Mouse (Mus musculus): ENCODE measurements around the gene Cttnbp2nl. TPM values are rescaled to one million over a fixed set of nuclear protein-coding genes. Genes with fewer than 3 reads are reported as not detected.

The Cttnbp2nl gene
- 10 to 100 TPM; 27.1 to 27.5 TPM for total RNA-seq (2021)

DNA sequence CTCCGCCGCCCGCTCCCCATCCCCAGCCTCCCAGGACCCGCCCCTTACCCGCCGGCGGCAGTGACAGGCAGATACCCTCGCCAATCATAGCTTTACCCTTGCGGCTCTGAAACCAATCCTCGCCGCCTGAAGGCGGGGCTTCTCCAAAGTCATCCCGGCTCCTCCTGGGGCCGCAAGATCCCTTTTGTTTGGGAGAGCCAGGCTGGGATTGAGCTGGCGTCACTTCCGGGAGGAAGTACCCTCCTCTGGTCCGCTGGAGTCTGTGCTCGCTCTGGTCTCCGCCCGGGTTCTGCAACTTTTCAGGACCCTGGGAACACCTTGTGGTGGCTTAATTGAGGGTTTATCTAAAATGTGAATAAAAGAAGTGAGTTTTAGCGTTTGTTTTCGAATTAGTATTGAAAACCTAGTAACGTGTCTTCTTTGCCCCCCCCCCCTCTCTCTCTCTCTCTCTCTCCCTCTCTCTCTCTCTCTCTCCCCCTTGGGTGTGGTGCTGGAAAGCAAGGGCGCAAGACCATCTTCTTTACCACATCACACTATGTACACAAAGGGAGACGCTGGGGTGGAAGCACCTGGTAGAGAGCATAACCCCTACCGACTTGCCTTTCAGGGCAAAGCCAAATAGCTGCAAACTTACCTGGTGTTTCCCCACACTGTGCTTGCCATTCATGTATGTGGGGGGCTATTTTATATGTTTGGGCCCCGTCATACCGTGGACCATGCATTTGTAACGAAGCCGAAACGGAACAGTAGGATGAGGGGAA, at the start of gene Cttnbp2nl:
Gene Cttnbp2nl, minus strand, starts transcription at position 210 of the 761 bp plus-strand sequence.
- DNase-seq: peak; percentile 99

DNA sequence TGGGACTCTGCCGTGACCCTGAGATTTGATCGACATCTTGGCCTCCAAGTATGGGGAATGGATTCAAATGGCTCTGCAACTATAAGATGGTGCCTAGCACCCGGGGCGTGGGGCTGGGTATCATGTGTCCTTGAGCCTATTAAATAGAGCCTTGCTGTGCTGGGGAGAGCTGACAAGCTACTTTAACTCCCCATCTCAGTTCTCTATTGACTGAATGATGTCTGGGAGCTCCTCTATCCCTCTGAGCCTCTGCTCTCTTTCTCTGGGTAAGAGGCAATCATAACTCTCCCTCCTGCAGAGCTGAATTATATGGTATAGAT, 47.3 kb upstream of the Cttnbp2nl start:
- DNase-seq: no peak

DNA sequence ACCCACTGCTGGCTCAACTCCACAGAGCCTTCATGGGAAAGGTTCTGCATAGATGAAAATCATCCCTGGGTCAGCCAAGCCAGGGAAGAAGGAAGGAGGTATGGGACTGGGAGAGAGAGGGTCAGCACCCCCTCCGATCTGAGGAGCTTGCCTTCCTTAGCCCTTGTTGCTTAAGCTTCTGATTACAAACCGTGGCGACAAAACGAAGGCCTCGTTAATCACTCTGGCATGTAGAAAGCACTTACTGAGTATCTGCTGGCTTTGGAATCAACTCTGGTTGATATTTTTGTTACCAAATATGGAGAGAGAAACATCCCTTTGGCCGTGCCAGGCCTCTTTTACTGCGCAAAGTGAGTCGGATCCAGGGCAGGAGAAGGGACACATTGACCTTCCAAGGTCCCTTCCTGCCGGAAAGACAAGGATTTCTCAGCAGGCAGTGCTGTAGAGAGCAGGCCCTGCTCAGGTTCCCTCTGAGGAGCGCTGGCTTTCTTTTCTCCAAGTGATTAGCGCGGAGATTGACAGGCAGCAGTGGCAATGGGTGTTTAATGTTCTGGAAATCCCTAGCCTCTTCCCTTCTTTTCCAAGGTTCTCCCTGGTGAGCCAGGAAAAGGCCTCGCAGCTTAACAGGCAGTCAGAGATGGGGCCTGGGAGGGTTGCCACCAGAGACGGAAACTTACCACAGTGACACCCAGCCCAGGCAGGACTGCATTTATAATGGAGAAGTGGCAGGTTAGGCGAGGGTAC, 46.8 kb upstream of the Cttnbp2nl start:
- no peak for DNase-seq

DNA sequence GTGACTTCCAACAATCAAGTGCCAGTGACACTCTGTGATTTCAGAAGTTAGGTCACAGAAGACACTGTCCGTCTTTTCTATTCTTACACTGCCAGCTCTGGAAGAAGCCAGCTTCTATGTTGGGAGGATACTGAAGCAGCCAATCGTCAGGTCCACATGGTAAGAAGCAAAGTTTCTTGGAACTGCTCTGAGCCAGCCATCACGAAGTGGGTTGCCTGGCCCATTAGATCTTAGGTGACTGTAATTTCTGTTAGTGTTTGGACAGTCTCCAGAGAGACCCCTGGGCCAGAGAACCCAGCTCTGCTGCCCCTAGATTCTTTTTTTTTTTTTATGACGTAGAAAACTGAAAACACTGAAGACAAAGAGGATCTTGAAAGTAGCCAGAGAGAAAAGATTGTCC, 44.6 kb upstream of the Cttnbp2nl start:
- no peak for DNase-seq

DNA sequence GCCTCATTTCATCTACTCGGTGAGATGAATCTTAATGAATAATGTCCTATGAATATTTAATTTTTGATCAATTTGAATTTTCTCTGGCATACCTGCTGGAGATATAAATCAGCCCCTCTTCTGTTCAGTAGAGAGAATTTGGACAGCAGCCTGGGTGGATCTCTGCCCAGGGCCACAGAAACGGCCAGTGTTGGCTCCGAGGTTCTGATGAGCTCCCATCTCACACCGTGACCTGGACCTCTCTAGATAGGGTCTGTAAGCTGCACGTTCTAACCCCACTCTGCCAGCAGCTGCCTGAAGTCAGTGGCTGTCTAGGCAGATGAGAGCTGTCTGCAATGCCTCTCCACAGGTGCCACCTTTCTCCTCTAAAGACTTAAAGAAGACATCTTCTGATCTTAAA, 42.1 kb upstream of the Cttnbp2nl start:
- no peak for DNase-seq

DNA sequence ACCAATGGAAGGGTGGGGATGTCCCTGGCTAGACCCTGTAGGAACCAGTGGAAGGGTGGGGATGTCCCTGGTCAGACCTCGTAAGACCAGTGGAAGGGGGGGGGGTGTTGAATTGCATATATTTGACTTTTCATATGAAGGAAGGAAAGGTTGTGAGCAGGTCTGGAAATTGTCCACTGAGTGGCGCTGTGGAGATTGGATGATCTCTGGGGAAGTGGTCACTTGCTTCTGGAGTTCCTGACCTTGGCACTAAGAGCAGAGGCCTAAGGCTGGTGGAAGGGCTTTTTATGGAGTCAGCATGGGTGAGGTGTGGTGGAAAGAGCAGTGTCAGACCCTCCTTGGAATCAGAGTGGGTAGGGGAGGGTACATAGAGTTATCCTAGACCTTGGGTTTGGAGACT, 41.5 kb upstream of the Cttnbp2nl start:
- DNase-seq: no peak

DNA sequence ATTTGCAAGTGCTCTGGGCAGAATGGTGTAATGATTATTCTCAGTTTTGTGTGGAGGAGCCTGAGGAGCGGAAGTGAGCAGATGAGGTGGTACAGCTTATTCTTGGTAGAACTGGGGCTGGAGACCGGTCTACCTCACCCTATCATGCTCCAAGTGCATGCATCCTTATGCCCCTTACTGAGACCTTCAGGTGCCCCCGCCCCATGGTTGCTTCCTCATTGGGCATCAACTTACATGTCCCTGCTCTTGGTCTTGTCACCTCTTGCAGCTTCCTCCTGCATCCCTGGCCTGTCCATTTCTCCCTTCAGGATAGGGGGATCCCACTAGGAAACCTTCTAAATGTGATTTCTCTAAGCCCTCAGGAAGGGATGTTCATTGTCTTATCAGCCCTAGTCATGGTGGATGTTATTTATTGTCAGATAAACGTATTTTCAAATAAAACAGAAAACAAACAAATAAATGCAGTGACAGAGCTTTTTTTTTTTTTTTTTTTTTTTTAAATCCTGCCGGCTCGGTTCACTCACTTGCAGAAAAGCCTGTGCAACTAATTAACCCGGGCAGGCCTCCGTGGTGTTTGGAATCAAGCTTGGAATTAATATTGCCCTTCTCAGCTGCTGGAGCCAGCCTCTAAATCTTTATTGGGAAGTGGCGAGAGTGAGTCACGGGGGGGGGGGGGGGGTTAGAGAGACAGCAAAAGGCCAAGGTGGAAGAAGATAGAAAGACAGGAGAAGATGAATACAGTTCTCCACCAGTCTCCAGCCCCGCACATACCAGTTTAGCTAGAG, 40.0 kb upstream of the Cttnbp2nl start:
- DNase-seq: no peak

DNA sequence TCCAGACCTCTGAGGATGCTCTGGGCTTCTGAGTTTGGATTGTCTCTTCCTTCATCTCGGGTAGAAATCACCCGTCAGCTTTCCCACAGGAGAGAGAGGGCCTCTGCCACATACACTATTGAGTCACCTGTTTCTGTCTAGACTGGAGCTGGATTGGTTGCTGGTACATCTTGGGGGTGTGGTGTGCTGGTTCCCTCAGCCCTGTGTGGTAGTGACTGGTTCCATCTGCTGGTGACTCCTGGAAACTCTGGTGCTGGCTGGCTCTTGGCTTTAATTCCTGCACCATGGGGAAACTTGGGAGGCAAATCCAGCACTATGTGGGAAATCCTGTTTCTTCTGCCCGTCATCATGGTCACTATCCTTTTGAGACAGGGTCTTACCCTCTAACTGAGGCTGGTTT, 38.0 kb upstream of the Cttnbp2nl start:
- peak; percentile 34 for DNase-seq

DNA sequence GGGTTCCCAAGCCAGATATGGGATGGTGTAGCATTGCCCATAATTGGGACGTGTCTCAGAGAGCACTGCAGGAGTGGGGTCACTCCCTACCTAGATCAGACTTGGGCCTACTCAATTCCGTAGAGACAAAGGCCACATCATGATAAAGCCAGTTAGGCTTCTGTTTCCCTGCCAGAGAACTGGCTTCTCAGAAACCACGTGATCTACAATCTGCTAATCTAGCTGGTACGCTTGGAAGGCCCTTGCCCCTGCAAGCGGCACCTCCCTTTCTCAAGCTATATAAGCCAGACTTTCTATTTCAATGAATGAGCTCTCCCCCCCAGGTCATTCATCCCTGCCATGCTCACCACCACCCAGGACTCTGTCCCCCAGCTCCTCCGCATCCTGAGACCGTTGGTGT, 37.2 kb upstream of the Cttnbp2nl start:
- no peak for DNase-seq

DNA sequence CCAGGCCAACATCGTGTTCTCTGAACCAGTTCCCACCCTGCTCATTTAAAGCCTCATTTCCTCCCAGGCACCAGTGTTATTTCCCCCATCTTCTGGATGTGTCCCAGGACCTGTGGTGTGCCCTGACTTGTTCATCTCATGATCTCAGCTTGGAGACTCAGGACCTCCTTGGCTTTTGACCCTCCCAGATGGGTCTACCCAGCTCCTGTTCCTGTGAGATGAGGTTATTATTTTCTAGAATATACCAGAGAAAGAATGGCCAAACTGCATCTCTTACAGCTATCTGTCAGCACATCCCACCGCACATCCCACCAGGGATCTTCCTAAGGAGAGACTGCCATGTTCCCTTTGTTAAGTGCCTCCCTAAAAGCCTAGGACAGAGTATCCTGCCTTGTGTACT, 35.7 kb upstream of the Cttnbp2nl start:
- no peak for DNase-seq

DNA sequence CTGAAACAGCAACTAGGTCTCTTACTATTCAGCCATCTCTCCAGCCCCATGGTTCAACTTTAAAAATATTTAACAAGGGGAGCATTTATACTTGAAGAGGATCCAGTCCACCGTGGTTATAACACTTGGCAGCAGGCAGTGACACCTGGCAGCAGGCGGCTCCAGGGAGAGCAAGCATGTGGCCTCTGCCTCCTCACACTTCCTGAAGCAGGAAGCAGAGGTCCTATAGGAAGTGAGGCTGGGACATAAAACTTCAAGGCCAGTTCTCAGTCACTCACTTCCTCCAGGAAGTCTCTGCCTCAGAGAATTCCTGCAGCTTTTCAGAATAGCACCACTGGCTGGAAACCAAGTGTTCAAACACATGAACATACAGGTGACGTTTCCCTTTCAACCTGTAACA, 34.4 kb upstream of the Cttnbp2nl start:
- no peak for DNase-seq

DNA sequence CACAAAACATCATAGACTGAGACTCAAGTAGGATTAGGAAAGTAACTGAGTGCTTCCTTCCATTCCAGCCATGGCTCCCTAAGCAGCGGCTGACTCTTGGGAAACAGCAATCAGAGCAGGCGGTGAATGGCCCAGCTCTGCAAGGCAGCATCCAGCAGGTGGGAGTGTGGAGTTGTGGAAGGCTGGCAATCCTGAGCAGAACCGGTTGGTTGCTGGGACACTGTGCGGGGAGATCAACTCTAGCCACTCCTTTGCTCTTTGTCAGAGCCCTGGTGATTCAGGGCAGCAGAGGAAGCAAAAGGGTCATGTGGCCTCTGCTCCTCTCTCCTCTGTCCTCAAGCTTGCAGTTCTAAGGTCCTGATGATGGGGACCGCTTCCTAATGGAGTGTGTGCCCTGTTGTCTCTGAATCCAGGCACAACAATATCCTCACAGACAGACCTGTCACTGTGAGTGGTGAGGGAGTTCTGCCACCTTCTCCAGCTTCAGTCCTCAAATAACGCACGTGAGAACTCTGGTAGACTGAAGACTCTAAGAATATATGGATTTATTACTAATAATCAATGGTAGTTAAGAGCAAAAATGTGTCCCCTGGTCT, 25.4 kb upstream of the Cttnbp2nl start:
- DNase-seq: peak; percentile 77

DNA sequence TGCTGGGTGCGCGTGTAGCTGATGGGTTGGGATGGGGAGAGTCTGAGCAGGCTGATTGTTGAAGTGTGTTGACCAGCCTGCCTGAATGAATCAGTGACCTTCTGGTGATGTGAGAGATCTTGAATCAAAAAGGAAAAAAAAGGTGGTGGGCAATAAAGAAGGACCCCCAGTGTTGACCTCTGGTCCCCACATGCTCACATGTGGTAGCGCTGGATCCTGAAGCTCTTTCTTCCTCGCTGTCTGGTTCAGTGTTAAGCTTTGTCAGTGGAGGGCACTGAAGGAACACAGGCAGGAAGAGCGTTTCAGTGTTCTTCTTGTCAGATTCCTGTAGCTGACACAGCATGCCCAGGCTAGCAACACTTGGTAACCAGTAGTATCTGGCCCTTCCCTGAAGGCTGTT, 22.9 kb upstream of the Cttnbp2nl start:
- no peak for DNase-seq

DNA sequence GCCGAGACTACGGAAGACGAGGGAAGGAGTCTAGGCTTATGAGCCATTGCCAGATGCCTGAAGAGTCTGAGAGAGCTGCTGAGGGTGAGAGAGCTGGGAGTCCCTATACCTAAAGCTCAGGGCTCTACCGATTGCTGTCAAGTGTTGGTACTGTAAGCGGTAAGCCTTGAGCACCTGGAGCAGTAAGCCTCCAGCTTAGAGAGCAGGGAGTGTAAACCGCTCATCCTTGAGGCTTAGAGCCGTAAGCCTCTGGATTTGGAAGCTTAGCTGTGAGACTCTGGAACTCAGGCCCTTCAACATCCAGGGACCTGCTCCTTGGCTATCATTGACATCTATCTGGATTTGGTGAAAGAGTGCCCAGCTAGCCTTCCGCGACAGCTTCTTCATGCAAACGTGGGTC, 19.6 kb upstream of the Cttnbp2nl start:
- no peak for DNase-seq

DNA sequence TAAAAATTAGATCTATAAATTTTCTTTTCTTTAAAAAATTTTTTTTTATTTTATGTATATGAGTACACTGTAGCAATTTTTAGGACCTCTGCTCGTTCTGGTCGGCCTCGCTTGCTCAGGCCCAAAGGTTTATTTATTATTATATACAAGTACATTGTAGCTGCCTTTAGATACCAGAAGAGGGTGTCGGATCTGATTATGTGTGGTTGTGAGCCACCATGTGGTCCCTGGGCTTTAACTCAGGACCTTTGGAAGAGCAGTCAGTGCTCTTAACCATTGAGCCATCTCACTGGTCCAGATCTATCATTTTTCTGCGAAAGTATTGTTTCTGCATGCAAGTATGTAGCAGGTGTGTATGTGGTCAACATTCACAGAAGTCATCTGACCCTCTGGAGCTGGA, 18.3 kb upstream of the Cttnbp2nl start:
- DNase-seq: no peak

DNA sequence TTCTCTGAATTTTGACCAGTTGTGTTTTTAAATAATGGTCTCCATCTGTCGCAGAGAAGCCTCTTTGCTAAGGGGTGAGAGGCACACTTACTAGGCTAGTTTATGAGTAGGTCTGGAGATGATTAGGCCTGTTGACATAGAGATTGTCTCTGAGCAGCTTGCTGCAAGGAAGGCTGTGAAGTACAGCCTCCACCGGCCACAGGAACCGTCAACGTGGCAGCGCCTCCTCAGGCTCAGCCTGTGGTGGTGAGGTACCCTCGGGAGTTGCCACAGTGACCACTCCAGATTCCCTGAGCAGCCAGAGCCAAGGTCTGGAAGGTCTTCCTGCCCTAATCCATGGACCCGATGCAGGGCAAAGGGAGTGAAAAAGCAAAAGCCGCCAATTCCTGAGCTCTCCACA, 17.6 kb upstream of the Cttnbp2nl start:
- DNase-seq: no peak

DNA sequence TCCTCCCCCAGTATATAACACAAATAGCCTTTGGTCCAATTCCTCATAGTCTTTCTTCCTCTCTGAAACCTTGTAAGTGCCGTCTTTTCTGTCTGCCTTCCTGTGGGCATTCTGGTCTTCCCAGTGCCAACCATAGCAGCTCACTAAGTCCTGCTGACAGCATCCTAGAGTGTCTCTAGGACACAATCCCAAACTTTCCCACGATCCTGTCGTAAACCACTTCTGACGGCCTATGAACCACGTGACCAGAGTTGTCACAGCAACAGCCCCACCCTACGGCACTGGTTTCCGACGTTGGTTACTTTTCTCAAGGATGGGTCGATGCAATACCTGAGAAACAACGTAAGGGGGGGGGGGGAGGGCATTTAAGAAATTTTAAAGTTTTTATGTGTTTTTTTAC, 13.6 kb upstream of the Cttnbp2nl start, which contains the start of gene 4930564D02Rik:
Gene 4930564D02Rik, plus strand, starts transcription at position 301 of the 400 bp plus-strand sequence.
- DNase-seq: no peak

DNA sequence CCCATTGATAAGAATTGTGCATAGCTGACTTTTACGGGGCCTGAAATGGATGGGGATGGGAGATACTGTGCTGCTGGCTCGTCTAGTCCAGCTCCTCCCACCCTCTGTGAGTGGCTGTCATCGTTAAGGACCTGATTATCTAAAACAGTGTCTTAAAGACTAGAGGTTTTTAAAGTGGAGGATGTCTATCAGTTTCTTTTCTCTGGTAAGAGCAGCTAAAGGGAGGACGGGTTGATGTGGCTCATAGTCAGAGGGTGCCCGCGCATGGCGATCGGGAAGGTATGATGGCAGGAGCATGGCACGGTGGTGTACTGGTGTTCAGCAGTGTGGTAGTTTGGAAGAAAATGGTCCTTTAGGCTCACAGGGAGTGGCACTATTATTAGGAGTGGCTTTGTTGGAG, 9.7 kb upstream of the Cttnbp2nl start:
- no peak for DNase-seq

DNA sequence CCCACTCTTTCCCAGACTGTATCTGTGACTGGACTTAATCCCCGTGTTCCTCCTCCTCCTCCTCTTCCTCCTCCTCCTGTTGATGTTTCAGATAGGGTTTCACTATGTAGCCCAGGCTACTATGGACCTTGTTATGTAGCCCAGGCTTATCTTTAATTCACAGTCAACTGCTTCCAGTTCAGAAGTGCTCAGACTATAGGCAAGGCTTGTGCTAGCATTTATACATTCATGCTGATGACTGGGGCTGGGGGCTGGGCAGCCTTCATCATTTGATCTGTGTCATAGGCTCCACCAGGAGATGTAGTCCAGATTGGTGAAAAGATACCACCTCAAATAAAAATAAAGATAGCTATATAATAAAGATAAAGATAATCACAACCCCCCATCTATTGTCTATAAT, 9.0 kb upstream of the Cttnbp2nl start:
- DNase-seq: no peak

DNA sequence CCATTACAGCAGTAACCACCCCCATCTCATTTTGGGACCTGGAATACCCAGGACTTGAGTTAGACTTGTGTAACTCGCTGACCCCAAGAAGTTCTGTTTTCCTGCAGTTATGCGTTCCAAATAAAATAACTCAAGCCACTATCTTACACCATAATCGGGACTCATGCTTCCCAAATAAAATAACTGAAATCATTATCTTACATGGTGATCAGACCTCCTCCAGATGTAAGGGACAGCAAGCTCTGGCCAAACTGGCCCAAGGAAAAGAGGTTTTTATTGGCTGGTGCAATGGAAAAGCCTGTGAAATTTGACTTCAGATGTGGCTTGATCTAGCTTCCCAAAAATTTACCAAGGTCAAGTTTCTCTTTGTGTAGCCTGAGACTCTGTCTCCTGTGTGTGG, 8.6 kb upstream of the Cttnbp2nl start:
- DNase-seq: no peak

DNA sequence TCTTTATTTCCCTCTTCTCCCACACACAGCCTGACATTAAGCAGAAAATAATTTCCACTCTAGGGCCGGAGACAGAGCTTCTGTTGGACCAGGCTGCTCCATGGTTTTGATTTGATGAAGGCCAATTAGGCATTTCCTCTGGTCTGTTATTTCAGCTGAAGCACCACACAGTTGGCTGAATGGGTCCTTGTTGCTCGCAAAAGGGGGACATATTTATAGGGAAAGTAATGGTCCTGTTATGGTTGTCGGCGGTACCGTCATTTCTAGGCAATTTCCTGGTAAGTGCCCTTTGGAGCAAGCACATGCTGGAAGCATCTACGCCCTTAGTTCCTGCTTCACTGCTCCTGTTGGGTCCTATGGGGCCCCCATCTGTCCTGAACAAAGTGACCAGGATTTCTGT, 8.0 kb upstream of the Cttnbp2nl start:
- no peak for DNase-seq

DNA sequence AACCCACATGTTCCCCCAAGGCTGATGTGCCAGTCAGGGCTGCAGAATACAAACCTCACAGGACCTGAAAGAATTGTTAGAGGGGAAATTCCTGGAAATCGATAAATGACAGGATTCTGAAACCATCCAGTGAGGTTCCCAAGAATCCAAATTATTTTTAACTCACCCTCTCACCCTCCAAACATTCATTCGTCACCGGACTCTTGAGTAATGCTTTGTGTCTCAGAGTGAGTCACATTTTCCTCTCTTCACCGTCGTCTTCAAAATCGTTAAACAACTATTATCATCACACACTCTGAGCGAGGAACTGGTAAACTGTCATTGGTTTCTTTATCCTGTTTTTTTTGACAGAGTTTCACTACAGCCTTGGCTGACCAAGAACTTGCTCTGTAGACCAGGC, 7.0 kb upstream of the Cttnbp2nl start:
- DNase-seq: no peak
